Mouse (Mus musculus): ENCODE measurements around the gene Gm45837. TPM values are rescaled to one million over a fixed set of nuclear protein-coding genes. Genes with fewer than 3 reads are reported as not detected.
"Not testable (repeated sequence)": the region's sequence is repeated elsewhere in the genome, so short reads cannot be mapped to it uniquely, and the experiment has no call there.

Gene Gm45837
- total RNA-seq, 2 experiments from 2014 or later: not detected

DNA sequence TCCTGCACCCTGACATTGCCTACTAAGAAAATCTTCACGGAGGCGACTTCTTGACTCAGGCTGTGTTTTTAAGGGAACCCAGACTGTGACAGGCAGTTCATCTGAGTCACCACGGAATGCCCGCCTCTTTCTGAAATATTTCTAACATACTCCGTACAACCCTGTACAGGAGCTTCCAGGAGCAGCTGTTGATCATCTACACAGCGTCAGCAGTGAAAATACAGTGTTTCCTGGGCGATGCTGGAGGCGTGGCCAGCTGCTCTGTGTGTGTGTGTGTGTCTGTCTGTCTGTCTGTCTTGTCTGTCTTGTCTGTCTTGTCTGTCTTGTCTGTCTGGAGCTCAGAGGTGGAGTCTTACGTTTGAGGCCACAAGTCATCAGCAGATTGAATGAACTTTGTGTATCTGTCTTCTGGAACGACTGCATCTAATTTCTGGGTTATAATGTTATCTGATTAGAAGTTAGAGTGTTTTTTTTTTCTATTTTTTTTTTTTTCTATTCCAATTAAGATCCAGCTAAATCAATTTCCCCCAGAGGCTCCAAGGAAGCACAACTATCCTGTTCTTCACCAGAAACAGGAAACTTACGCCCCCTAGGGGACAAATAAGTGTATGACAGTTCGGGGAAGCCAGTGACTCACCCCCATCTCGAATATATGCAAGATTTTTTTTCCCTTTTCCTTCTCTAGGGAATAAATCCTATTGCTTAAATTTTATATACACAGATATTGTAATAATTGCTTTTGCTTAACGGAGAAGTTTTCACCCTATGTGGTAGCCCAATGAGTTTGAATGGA is 127.7 kb downstream of the Gm45837 start:
- intact Hi-C loops (cut with DNase I): loop anchor here (1.0 kb wide), 1 partner anchor 88 kb away; no protein-coding TSS in a partner anchor
- peak; percentile 77 for TF ChIP-seq CTCF (IDR thresholded peaks at IDR 0.05)
- H3K4me3 ChIP-seq: peak overlapping the region; percentile 53
- H3K27ac ChIP-seq: peak overlapping the region; percentile 82
- peak; percentile 28 for DNase-seq

DNA sequence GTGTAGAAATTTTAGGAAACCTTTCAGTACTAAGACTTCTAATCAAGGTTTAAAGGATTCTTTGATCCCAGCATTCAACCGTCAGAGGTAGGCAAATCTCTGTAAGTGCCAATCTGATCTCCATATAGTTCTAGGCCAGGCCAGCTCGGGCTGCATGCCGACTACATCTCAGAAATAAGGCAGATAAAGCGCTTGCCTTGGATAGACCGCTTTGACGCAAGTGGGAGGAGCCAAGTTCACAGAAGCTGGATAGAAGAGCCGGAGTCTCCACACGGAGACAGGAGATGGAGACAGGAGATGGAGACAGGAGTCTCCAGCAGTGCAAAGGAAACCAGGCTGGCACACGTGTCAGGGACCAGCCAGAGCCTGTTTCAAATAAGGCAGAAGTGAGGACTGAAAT is 129.1 kb downstream of the Gm45837 start:
- no peak for TF ChIP-seq CTCF (IDR thresholded peaks at IDR 0.05)
- DNase-seq: no peak
- no peak overlapping the region for H3K27ac ChIP-seq
- H3K4me3 ChIP-seq: no peak overlapping the region
- intact Hi-C loops (cut with DNase I): loop anchor here (5.0 kb wide), 1 partner anchor 112 kb away; no protein-coding TSS in a partner anchor

DNA sequence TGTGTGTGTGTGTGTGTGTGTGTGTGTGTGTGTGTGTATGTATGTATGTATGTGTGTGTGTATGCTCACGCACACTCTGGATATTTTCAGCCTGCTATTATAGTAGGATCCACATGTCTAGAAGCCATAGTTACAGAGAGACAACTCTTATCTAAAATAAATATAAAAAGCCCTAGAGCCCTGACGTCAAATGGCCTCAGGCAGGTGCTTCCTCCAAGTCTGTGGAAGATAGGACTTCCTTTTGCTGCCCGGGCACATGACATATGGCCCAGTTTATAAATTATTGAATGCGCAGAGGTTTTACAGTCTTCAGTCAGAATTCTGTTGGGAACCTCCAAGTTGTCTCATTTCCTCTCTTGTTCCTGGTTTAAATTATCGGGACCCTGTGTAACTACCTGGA is 130.0 kb downstream of the Gm45837 start:
- TF ChIP-seq CTCF (IDR thresholded peaks at IDR 0.05): no peak
- DNase-seq: no peak
- Histone ChIP-seq H3K27ac (no peak overlapping the region), H3K4me3 (no peak overlapping the region)
- intact Hi-C loops (cut with DNase I): loop anchor here (5.0 kb wide), 1 partner anchor 113 kb away; no protein-coding TSS in a partner anchor

DNA sequence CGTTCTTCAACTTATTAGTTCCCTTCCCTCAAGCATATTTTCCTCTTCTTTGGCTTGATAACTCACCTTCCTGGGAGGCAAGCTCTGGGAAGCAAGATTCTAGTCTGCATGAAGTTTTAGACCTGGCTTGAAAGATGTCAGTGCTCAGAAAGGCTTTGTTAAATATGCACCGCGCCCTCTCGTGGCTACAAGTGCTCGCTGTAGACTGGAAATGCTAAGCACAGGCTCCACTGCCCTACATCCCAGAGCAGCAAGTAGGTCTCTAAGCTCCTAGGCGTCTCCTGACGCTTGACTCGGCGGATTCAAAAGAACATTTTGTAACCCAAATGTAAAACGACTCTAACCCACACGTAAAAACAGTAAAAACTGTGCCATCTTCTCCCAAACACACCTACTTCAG is 130.4 kb downstream of the Gm45837 start:
- intact Hi-C loops (cut with DNase I): loop anchor here (5.0 kb wide), 1 partner anchor 114 kb away; no protein-coding TSS in a partner anchor
- TF ChIP-seq CTCF (IDR thresholded peaks at IDR 0.05): peak; percentile 85
- DNase-seq: peak; percentile 70
- H3K4me3 ChIP-seq: peak overlapping the region; percentile 43
- no peak overlapping the region for H3K27ac ChIP-seq

DNA sequence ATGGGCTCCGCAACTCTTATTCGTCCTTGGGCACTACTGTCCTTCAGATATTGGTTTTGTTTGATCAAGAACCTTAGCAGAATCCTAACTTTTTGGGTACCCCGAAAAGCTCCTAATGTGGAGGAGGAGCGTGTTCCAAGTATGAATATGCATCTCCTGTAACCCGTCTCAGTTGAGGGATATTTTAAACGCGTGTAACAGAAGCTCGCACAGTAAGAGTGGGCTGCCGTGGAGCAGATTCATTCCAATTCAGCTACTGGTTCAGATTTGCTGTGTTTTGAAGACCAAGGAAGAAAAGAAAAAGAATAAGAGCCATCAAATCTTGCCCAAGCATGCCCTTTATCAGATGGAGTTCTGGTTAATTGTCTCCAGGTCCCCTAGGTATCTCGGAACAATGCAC is 131.0 kb downstream of the Gm45837 start:
- intact Hi-C loops (cut with DNase I): loop anchor here (5.0 kb wide), 1 partner anchor 114 kb away; no protein-coding TSS in a partner anchor
- no peak for DNase-seq
- H3K27ac ChIP-seq: no peak overlapping the region
- TF ChIP-seq CTCF (IDR thresholded peaks at IDR 0.05): no peak
- peak overlapping the region; percentile 43 for H3K4me3 ChIP-seq

DNA sequence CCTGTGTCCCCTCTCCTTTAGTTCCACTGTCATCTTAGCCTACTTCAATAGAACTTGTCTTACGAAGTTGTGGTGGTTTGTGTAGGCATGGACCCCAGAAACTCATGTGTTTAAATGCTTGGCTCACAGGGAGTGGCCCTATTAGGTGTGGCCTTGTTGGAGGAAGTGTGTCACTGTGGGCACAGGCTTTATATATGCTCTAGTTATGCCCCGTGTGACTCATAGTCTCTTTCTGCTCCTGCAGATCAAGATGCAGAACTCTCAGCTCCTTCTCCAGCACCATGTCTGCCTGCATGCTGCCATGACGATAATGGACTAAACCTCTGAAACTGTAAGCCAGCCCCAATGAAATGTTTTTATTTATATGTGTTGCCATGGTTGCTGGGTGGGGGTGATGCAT is 137.0 kb downstream of the Gm45837 start:
- H3K27ac ChIP-seq: no peak overlapping the region
- DNase-seq: no peak
- intact Hi-C loops (cut with DNase I): no loop called here
- TF ChIP-seq CTCF (IDR thresholded peaks at IDR 0.05): no peak
- H3K4me3 ChIP-seq: no peak overlapping the region

DNA sequence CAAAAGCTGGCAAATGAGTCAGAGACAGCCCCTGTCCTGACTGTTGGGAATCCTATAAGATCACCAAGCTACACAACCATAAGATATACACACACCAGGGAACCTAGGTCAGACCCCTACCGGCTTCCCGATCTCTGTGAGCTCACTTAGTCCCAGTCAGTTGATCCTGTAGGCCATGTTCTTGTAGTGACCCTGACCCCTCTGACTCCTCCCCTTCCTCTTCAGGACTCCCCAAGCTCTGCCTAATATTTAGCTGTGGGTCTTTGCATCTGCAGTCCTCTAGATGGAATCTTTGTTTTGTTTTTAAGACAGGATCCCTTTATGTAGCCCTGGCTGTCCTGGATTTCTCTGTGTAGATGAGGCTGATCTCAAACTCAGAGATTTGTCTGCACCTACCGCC is 138.6 kb downstream of the Gm45837 start:
- Histone ChIP-seq H3K27ac (no peak overlapping the region), H3K4me3 (no peak overlapping the region)
- no peak for TF ChIP-seq CTCF (IDR thresholded peaks at IDR 0.05)
- intact Hi-C loops (cut with DNase I): no loop called here
- DNase-seq: no peak

DNA sequence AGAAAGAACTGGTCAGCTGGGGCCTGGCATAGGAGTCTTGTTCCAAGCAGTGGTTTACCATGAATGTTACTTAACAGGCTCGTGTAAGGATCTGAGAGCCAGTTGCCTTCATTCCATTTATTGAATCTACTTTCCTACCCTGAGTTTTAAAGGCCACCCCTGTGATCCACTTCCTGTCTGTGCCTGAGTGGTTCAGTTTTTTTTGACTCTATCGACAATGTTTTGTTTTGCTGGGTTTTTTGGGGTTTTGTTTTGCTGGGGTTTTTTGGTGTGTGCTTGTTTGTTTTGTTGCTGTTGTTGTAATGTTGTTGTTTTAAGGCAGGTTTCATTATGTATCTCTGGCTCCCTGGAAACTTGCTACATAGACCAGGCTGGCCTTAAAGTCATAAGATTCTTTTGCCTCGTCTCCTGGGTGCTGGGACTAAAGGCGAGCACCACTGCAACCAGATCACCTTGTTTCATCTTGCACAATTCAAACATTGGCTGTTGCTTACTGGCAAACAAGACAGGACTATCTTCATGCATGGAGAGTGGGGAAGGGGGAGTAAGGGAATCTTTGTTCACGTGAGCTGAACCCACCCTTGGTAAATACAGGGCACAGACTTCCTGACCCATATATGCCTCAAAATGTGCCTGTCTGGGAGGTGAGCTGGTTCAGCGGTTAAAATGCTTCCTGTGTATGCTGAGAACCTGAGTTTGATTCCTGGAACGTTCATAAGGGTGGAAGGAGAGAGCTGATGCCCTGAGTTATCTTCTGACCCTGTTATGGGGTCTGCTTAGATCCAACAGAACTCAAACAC is 140.2 kb downstream of the Gm45837 start:
- H3K4me3 ChIP-seq: no peak overlapping the region
- no peak overlapping the region for H3K27ac ChIP-seq
- no peak for DNase-seq
- intact Hi-C loops (cut with DNase I): no loop called here
- no peak for TF ChIP-seq CTCF (IDR thresholded peaks at IDR 0.05)

DNA sequence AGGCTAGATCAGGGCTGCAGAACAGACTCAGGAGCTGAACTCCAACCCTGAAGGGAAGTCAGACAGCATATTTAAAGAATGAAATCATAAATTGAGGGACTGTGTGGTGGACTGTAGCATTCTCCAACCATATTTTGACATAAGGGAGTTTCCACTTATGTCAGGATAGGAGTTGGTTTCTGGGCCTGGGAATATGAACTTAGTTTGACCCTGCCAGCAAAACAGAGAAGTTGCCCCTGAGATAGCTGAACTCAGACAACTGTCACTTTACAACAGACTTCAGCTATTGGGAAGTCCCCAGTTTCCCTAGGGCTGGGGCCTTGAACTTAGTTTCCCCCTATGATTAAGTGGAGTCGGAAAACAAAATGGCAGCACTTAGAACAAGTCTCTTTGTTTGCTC is 140.8 kb downstream of the Gm45837 start:
- no peak overlapping the region for H3K27ac ChIP-seq
- no peak for TF ChIP-seq CTCF (IDR thresholded peaks at IDR 0.05)
- no peak overlapping the region for H3K4me3 ChIP-seq
- DNase-seq: no peak
- intact Hi-C loops (cut with DNase I): no loop called here

DNA sequence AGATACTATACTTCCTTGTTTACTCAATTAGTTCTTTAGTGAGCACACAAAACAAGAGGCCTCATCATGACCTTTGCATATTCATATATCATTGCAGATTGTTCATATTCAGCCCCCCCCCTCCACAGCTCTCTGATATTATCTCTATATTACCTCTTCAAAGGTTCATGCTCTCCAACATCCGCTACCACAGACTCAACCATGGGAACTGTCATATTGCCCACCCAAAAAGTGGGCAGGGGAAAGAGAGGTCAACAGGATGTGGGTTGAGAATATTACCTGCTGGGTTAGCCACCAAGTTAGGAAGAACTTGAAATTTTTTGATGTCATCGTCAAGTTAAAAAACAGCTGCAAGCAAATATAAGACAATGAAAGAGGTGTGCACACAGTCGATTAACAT is 144.8 kb downstream of the Gm45837 start:
- intact Hi-C loops (cut with DNase I); DNase-seq; H3K4me3 ChIP-seq; H3K27ac ChIP-seq: not testable (repeated sequence)

DNA sequence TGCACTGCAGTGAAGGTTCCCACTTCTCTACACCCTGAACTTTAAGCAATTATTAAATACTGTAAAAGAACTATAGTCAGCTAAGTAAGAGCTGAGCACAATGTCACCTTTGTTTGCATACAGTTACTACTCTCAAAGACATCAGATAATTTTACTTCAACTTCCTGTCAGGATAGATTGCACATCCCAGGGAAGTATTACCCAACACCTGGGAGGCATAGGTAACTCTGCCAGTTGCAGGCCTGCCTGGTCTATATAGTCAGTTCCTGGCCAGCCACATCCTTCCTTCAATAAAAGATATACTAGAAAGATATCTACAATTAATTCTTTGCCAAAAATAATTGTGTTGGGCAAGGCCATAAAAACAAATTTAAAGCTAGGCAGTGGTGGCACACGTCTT is 146.7 kb downstream of the Gm45837 start:
- intact Hi-C loops (cut with DNase I): no loop called here
- H3K27ac ChIP-seq: no peak overlapping the region
- no peak for DNase-seq
- no peak overlapping the region for H3K4me3 ChIP-seq
- TF ChIP-seq CTCF (IDR thresholded peaks at IDR 0.05): no peak

DNA sequence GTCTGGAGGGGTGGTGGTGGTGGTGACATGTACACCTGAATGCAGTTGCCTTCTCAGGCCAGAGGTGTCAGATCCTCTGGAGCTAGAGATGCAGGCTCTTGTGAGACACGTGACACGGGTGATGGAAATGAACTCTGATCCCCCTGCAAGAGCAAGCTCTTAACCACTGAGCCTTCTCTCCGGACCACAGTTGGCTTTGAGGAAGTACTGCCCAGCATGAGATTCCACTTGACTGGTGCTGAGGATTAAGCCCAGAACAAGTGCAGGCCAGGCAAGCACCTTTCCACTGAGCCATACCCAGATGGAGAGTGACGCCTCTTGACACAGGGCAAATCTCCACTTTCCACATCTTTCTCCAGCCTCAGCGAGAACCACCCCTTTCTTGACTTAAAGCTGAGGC is 148.7 kb downstream of the Gm45837 start:
- intact Hi-C loops (cut with DNase I); H3K27ac ChIP-seq; H3K4me3 ChIP-seq; DNase-seq: not testable (repeated sequence)

Small RNA genes within 50 kb of the gene (microRNA-seq; reads per million reads assigned to microRNA genes)
- 11,370 reads per million, percentile 93 among the genes with 10 or more reads in this experiment for gene Mir139

Other genes starting within 250 kb of the Gm45837 start
- 10 to 100 TPM in 1 of 2 experiments, 1 to 10 TPM in 1; 8.0 to 12.0 TPM for gene Atg16l2, start 108.6 kb upstream of the Gm45837 start, total RNA-seq (2021)
- gene Stard10, start 93.8 kb upstream of the Gm45837 start, total RNA-seq (2021): 10 to 100 TPM; 32.5 to 49.8 TPM
- 10 to 100 TPM; 19.9 to 30.6 TPM for gene Arap1, start 62.8 kb upstream of the Gm45837 start, total RNA-seq (2021)
- 10 to 100 TPM; 21.2 to 28.5 TPM for gene Pde2a, start 10.8 kb downstream of the Gm45837 start, total RNA-seq (2021)
- not detected for gene Art2b, start 174.7 kb downstream of the Gm45837 start, total RNA-seq (2021)

Measured in gastrocnemius, adult 2 months (tissue).